Mouse (Mus musculus) bone marrow, adult 2 months (tissue): ENCODE measurements around the gene Nek6. TPM values are rescaled to one million over a fixed set of nuclear protein-coding genes. Genes with fewer than 3 reads are reported as not detected.

Source experiments
- H3K27ac ChIP-seq: fragments of 200-500 bp; 2 replicates; pipeline ENCODE4 v1.5.1; 2012; ENCODE audit warnings: low read depth, mild to moderate bottlenecking, control low read depth, inconsistent platforms, low read length; ENCODE audit not compliant: control insufficient read depth, poor library complexity, insufficient read depth
- H3K4me1 ChIP-seq: fragments of 200-500 bp; 2 replicates; pipeline ENCODE4 v1.6.1; 2011; ENCODE audit warnings: low read length; ENCODE audit not compliant: control insufficient read depth, insufficient read depth
- H3K4me3 ChIP-seq: fragments of 200-500 bp; replicated peaks from 2 replicates; pipeline ENCODE3; 2011; ENCODE audit warnings: mild to moderate bottlenecking, low read depth, low read length, control low read depth; ENCODE audit not compliant: control insufficient read depth
- CTCF ChIP-seq: fragments of 200-500 bp; IDR thresholded peaks from 2 replicates; pipeline ENCODE4 v1.5.1; 2011; ENCODE audit warnings: low read length, control low read depth; ENCODE audit not compliant: control insufficient read depth, insufficient read depth
- POLR2A ChIP-seq: fragments of 200-500 bp; IDR thresholded peaks from 2 replicates; pipeline ENCODE4 v1.6.1; 2011; ENCODE audit warnings: low read depth, mild to moderate bottlenecking, control low read depth, low read length, borderline replicate concordance; ENCODE audit not compliant: control insufficient read depth
- WGBS: fragments of 180-500 bp; shearing (Covaris S2); methylation state at CpG from one replicate; pipeline ENCODE4 v1.1.7; 2018; 5-methylcytosine and 5-hydroxymethylcytosine counted together
- polyA plus RNA-seq: library from polyadenylated mRNA; stranded (reverse); fragments of >200 nt; gene quantifications from 2 replicates; pipeline ENCODE4 v1.2.4, GENCODE M21; 2011; ENCODE audit warnings: low replicate concordance; ENCODE audit not compliant: missing spikeins, insufficient read depth, insufficient read length

Gene Nek6
- polyA plus RNA-seq, 1 experiment, result 6.0 TPM

GRCm38 (mm10) chr2:38544982-38545381 lies 33.5 kb downstream of the Nek6 start:
- 34% methylated on average over 6 of the region's 6 CpGs for WGBS
- H3K4me3 ChIP-seq, result no peak overlapping the region
- H3K4me1 ChIP-seq, result no peaks in the 10 kb centered on the region
- no peak for TF ChIP-seq POLR2A
- TF ChIP-seq CTCF, result no peak
- H3K27ac ChIP-seq, result no peak overlapping the region

- TF ChIP-seq CTCF (no peak), POLR2A (no peak)
- Histone ChIP-seq H3K27ac (no peak overlapping the region), H3K4me1 (no peaks in the 10 kb centered on the region), H3K4me3 (no peak overlapping the region)
These were observed 34.3 kb downstream of the Nek6 start for GRCm38 (mm10) chr2:38545706-38546105.

GRCm38 (mm10) chr2:38546222-38546621 lies 34.8 kb downstream of the Nek6 start:
- Histone ChIP-seq H3K4me3 (no peak overlapping the region), H3K27ac (no peak overlapping the region), H3K4me1 (no peaks in the 10 kb centered on the region)
- 74% methylated on average over 6 of the region's 6 CpGs for WGBS
- TF ChIP-seq POLR2A (no peak), CTCF (no peak)

DNA sequence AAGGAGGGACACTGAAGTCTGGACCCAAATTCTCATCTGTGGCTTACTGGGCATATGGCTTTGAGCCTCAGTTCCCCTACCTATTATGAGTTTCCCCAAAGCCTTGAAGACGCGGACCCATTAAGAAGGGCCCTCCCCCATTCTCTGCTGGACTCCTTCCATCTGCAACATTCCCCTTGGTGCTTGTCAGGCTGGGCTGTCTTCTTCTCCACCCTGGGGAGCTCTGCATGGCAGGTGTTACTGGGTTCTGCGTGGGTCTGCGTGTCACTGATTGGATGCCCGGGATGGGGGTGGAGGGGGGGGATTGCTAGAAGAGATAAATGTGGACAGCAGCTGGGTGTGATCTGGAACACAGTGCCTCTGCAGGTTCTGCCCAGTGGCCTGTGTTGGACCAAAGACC lies 35.3 kb downstream of the Nek6 start:
- no peak overlapping the region for H3K27ac ChIP-seq
- no peak for TF ChIP-seq CTCF
- TF ChIP-seq POLR2A, result no peak
- H3K4me1 ChIP-seq, result no peaks in the 10 kb centered on the region
- no peak overlapping the region for H3K4me3 ChIP-seq
- 82% methylated on average over 5 of the region's 5 CpGs for WGBS

DNA sequence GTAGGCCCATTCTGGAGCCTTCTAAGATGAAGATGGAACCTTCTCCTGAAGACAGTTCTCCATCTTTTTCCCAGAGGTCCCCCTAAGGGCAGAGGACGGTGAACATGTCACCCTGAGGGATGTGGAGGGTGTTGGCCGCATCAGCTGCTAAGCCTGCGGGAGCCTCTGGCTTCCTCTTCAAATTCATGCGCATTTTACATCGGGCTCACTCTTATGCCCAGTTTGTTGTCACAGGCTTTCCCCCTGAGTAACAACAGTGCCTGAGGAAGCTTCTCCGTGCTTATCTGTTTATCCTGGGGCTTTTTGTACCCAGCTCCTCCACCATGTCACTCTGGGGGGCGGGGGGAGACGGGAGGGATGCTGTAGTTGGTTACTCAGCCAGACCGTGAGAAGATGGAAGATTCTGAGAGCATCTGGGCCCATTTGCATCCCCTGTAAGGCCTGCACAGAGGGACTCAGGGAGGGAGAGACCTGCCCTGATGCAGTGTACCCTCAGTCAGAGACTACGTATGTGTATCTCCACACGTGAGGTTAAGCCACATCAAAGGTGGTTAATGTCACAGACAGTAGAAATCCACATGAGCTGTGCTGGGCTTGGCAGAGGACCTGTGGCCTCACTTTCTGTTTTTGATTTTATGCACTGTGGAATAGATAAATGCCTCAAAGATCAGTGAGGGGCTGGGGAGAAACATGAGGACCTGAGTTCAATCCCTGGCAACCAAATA lies 36.5 kb downstream of the Nek6 start:
- Histone ChIP-seq H3K27ac (no peak overlapping the region), H3K4me1 (no peaks in the 10 kb centered on the region), H3K4me3 (no peak overlapping the region)
- no peak for TF ChIP-seq POLR2A
- no peak for TF ChIP-seq CTCF
- 82% methylated on average over 11 of the region's 11 CpGs for WGBS

GRCm38 (mm10) chr2:38552004-38552443 lies 40.6 kb downstream of the Nek6 start:
- Histone ChIP-seq H3K4me1 (peaks cover 2% of the 10 kb centered on the region; the same call in 1 of the 2 replicates), H3K4me3 (no peak overlapping the region), H3K27ac (no peak overlapping the region)
- no peak for TF ChIP-seq POLR2A
- no peak for TF ChIP-seq CTCF
- 89% methylated on average over 15 of the region's 15 CpGs for WGBS

DNA sequence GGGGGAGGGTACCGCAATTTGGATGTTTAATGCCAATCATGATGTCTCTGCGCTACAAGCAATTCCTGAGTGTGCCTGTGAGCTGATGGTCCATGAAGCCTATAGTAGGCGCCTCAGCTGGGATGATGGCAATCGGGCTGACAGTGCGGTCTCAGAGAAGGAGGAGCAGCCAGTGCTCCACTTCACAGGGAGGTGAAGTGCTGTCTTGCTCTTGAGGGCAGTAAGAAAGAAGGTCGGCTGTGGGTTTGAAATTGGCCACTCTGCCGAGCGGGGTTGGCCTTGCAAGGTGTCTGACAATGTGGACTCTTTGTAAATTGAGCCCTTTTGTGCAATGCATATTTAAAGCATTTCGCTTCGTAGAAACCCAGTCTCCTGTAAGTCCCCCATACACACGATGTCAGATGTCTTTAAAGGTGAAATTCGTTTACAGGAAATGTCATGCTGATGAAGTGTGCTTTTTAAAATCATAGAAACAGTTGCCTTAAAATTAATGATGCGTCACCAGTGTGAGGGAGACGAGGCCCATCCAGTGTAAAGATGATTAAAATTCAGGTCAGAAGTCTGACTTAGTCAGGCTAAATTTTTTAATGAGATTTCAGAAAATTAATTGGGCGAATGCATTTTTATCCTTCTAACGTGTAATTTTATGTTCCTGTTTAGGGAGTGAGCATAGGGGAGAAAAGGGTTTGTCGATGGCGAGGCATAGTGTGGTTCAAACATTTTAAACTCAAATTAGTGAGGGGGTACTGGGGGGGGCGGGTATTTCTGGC lies 43.0 kb downstream of the Nek6 start:
- WGBS, result 79% methylated on average over 19 of the region's 19 CpGs

GRCm38 (mm10) chr2:38555659-38556058 lies 44.2 kb downstream of the Nek6 start:
- Histone ChIP-seq H3K27ac (no peak overlapping the region), H3K4me1 (peaks cover 2% of the 10 kb centered on the region; the same call in 1 of the 2 replicates), H3K4me3 (no peak overlapping the region)
- TF ChIP-seq CTCF (no peak), POLR2A (no peak)
- WGBS, result 73% methylated on average over 4 of the region's 4 CpGs

More for the DNA sequence above, 43.0 kb downstream of the Nek6 start:
- TF ChIP-seq CTCF (no peak), POLR2A (no peak)
- peaks cover 2% of the 10 kb centered on the region; the same call in 1 of the 2 replicates for H3K4me1 ChIP-seq
- H3K27ac ChIP-seq, result no peak overlapping the region
- no peak overlapping the region for H3K4me3 ChIP-seq
